Mouse (Mus musculus): Measurements from ENCODE around the gene Erc2. TPM values are rescaled to one million over a fixed set of nuclear protein-coding genes. Genes with fewer than 3 reads are reported as not detected.

Gene Erc2
- polyA plus RNA-seq, 1 experiment = not detected

GRCm38 (mm10) chr14:28398915-28399314 is 776.7 kb downstream of the Erc2 start:
- Histone ChIP-seq H3K4me1 (ENCODE audit: control insufficient read depth, insufficient read depth, insufficient read length, low read length) (no peaks in the 10 kb centered on the region), H3K4me3 (ENCODE audit: insufficient read depth, low read depth, low read length) (no peak overlapping the region), H3K27ac (replicated peaks; ENCODE audit: low read depth, low read length) (no peak overlapping the region)

- Histone ChIP-seq H3K4me3 (ENCODE audit: insufficient read depth, low read depth, low read length) (no peak overlapping the region), H3K4me1 (ENCODE audit: control insufficient read depth, insufficient read depth, insufficient read length, low read length) (no peaks in the 10 kb centered on the region), H3K27ac (replicated peaks; ENCODE audit: low read depth, low read length) (no peak overlapping the region)
Measured at GRCm38 (mm10) chr14:28399897-28400296, 777.7 kb downstream of the Erc2 start.

GRCm38 (mm10) chr14:28405277-28405840 is 783.1 kb downstream of the Erc2 start:
- Histone ChIP-seq H3K27ac (replicated peaks; ENCODE audit: low read depth, low read length) (no peak overlapping the region), H3K4me1 (ENCODE audit: control insufficient read depth, insufficient read depth, insufficient read length, low read length) (no peaks in the 10 kb centered on the region), H3K4me3 (ENCODE audit: insufficient read depth, low read depth, low read length) (no peak overlapping the region)

GRCm38 (mm10) chr14:28409390-28409789 is 787.2 kb downstream of the Erc2 start:
- no peak overlapping the region for H3K4me3 ChIP-seq (ENCODE audit: insufficient read depth, low read depth, low read length)
- no peaks in the 10 kb centered on the region for H3K4me1 ChIP-seq (ENCODE audit: control insufficient read depth, insufficient read depth, insufficient read length, low read length)
- no peak overlapping the region for H3K27ac ChIP-seq (replicated peaks; ENCODE audit: low read depth, low read length)

GRCm38 (mm10) chr14:28409796-28410347 is 787.6 kb downstream of the Erc2 start:
- no peaks in the 10 kb centered on the region for H3K4me1 ChIP-seq (ENCODE audit: control insufficient read depth, insufficient read depth, insufficient read length, low read length)
- H3K4me3 ChIP-seq (ENCODE audit: insufficient read depth, low read depth, low read length) = no peak overlapping the region
- no peak overlapping the region for H3K27ac ChIP-seq (replicated peaks; ENCODE audit: low read depth, low read length)

GRCm38 (mm10) chr14:28410789-28411225 is 788.6 kb downstream of the Erc2 start:
- Histone ChIP-seq H3K4me3 (ENCODE audit: insufficient read depth, low read depth, low read length) (no peak overlapping the region), H3K4me1 (ENCODE audit: control insufficient read depth, insufficient read depth, insufficient read length, low read length) (no peaks in the 10 kb centered on the region), H3K27ac (replicated peaks; ENCODE audit: low read depth, low read length) (no peak overlapping the region)

GRCm38 (mm10) chr14:28412252-28412995 is 790.2 kb downstream of the Erc2 start:
- Histone ChIP-seq H3K4me1 (ENCODE audit: control insufficient read depth, insufficient read depth, insufficient read length, low read length) (no peaks in the 10 kb centered on the region), H3K4me3 (ENCODE audit: insufficient read depth, low read depth, low read length) (no peak overlapping the region), H3K27ac (replicated peaks; ENCODE audit: low read depth, low read length) (no peak overlapping the region)

- H3K4me1 ChIP-seq (ENCODE audit: control insufficient read depth, insufficient read depth, insufficient read length, low read length) = no peaks in the 10 kb centered on the region
- H3K27ac ChIP-seq (replicated peaks; ENCODE audit: low read depth, low read length) = no peak overlapping the region
Measured at GRCm38 (mm10) chr14:28413516-28413915, 791.3 kb downstream of the Erc2 start.

GRCm38 (mm10) chr14:28417019-28417418 is 794.8 kb downstream of the Erc2 start:
- Histone ChIP-seq H3K4me1 (ENCODE audit: control insufficient read depth, insufficient read depth, insufficient read length, low read length) (no peaks in the 10 kb centered on the region), H3K4me3 (ENCODE audit: insufficient read depth, low read depth, low read length) (no peak overlapping the region), H3K27ac (replicated peaks; ENCODE audit: low read depth, low read length) (no peak overlapping the region)

More at GRCm38 (mm10) chr14:28413516-28413915, 791.3 kb downstream of the Erc2 start:
- H3K4me3 ChIP-seq (ENCODE audit: insufficient read depth, low read depth, low read length) = no peak overlapping the region

GRCm38 (mm10) chr14:28418497-28418896 is 796.3 kb downstream of the Erc2 start:
- Histone ChIP-seq H3K27ac (replicated peaks; ENCODE audit: low read depth, low read length) (no peak overlapping the region), H3K4me3 (ENCODE audit: insufficient read depth, low read depth, low read length) (no peak overlapping the region), H3K4me1 (ENCODE audit: control insufficient read depth, insufficient read depth, insufficient read length, low read length) (no peaks in the 10 kb centered on the region)

GRCm38 (mm10) chr14:28419188-28419587 is 797.0 kb downstream of the Erc2 start:
- no peaks in the 10 kb centered on the region for H3K4me1 ChIP-seq (ENCODE audit: control insufficient read depth, insufficient read depth, insufficient read length, low read length)
- H3K4me3 ChIP-seq (ENCODE audit: insufficient read depth, low read depth, low read length) = no peak overlapping the region
- no peak overlapping the region for H3K27ac ChIP-seq (replicated peaks; ENCODE audit: low read depth, low read length)

GRCm38 (mm10) chr14:28420596-28420995 is 798.4 kb downstream of the Erc2 start:
- Histone ChIP-seq H3K4me3 (ENCODE audit: insufficient read depth, low read depth, low read length) (no peak overlapping the region), H3K4me1 (ENCODE audit: control insufficient read depth, insufficient read depth, insufficient read length, low read length) (no peaks in the 10 kb centered on the region), H3K27ac (replicated peaks; ENCODE audit: low read depth, low read length) (no peak overlapping the region)

GRCm38 (mm10) chr14:28426610-28427009 is 804.4 kb downstream of the Erc2 start:
- 0 out of 2 replicates have a peak, but pooled peaks cover 2% of the 10 kb centered on the region for H3K4me1 ChIP-seq (ENCODE audit: control insufficient read depth, insufficient read depth, insufficient read length, low read length)
- no peak overlapping the region for H3K4me3 ChIP-seq (ENCODE audit: insufficient read depth, low read depth, low read length)
- H3K27ac ChIP-seq (replicated peaks; ENCODE audit: low read depth, low read length) = no peak overlapping the region

GRCm38 (mm10) chr14:28431703-28432309 is 809.6 kb downstream of the Erc2 start:
- Histone ChIP-seq H3K27ac (replicated peaks; ENCODE audit: low read depth, low read length) (no peak overlapping the region), H3K4me1 (ENCODE audit: control insufficient read depth, insufficient read depth, insufficient read length, low read length) (0 out of 2 replicates have a peak, but pooled peaks cover 2% of the 10 kb centered on the region), H3K4me3 (ENCODE audit: insufficient read depth, low read depth, low read length) (no peak overlapping the region)

GRCm38 (mm10) chr14:28434996-28435395 is 812.8 kb downstream of the Erc2 start:
- 0 out of 2 replicates have a peak, but pooled peaks cover 2% of the 10 kb centered on the region for H3K4me1 ChIP-seq (ENCODE audit: control insufficient read depth, insufficient read depth, insufficient read length, low read length)
- H3K27ac ChIP-seq (replicated peaks; ENCODE audit: low read depth, low read length) = no peak overlapping the region
- no peak overlapping the region for H3K4me3 ChIP-seq (ENCODE audit: insufficient read depth, low read depth, low read length)
